Mouse (Mus musculus) embryo, embryonic 11.5 days (tissue): ENCODE results near the gene Ebf4.

Experiments
- DNase-seq: peaks from one replicate; pipeline ENCODE4 v3.0.0-alpha.2; 2012; ENCODE audit warnings: low read depth, low spot score

The Ebf4 gene

DNA sequence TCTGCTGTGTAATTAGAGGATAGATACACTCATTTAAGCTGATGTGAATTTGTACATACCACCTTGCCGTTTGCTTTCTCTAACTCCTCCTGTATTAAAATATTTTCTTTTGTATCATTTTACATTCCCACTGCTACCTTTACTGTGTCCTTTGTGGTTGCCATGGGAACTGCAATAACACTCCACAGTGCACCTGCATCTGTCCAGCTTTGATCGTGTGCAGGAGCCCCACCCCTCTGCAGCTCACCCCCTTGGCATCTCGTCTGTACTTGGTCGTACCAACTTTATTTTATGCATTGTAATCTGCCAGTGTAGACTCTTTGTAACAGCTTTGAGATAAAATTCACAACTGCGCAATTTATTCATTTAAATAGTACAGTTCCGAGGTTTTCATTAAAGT lies 88.9 kb downstream of the Ebf4 start:
- no peak for DNase-seq

DNA sequence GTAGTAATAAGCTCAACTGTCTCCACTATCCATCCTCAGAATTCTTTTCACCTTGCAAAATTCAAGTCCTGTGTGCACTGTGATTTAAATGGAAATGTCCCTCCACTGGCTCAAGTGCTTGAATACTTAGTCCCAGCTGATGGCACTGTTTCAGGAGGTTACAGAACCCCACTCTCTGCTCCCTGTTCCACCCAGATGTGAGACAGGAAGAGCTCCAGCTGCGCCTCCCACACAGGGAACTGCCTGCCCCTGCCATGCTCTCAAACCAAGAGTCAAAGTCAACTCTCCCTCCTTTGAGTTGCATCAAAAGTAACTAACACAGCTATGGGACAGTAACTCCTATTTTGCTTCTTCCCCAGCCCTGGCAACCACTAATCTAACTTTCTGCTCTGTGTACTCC lies 91.2 kb downstream of the Ebf4 start:
- no peak for DNase-seq

DNA sequence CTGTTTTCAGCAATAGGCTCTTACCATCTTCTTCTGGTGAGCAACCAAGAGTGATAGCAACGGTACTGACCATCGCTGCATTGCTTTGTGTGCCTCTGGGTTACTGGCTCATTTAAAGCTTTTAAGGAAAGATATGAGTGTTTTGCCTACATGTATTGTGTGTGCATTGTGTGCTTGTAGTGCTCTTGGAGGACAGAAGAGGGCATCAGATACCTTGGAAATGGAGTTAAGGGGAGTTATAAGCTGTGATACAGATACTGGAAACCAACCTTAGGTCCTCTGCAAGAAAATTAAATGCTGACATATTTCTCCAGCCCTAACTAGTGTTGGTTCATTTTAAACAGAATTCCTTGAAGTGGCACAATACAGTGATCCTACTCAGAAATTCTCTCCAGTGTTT lies 93.8 kb downstream of the Ebf4 start:
- no peak for DNase-seq

DNA sequence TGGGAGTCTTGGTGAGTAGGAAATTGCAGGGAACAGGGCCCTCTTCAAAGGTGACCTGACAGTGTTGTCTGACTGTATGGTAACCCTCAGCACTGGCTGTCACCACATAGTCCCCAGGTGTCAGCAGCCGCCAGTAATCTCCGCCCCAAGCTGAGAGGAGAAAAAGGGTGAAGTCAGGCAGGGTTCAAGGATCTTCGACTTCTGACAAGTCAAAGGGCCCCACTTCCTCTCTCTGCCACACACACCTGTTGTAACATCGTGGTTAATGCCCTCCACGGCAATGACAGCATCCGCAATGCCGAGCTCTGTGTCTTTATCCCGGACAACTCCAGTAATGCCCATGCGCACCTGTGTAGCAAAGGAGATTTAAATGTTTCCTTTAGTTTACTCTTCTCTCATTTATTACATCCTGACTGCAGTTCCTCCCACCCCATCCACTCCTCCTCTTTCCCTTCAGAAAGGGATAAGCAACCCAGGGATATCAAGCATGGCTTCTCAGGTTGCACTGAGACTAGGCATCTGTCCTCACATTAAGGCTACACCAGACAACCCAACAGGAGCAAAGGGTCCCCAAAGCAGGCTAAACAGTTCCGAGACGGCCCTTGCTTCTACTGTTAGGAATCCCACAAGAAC lies 96.1 kb downstream of the Ebf4 start:
- no peak for DNase-seq

DNA sequence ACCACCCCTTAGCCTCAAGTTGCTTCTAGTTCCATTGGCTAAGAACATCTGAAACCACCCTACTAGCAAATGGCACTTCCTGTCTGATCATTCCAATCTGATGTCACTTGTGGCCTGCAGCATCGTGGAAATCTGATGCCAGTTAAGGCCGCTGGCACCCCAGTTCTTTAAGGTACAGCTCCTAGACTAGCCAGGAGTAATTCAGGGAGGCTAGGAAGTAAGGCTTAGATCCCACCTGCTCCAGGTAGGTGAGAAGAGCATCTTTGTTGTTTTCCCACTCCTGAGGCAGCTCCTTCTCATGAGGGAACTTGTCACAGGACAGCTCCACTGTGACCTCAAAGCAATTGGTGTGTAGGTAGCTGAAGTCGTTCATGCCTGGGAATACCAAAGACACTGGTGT lies 97.9 kb downstream of the Ebf4 start:
- no peak for DNase-seq

DNA sequence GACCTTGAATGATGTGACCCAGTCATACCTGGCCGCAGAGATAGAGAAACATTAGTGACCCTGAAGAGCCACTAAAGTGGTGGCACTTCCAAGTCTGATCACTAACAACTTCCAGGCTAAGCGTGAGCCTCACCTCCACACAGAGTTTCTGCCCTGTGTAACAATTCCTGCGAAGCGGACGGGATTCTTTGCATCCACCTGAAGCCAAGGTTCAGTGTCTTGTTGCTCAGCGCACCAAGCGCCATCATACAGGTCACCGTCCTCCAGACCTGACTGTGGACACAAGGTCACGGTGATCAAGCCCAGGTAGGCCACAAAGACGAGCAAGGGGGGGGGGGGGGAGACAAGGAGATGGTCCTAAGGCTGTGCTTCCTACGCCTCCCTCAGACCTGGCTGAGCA lies 100.7 kb downstream of the Ebf4 start:
- no peak for DNase-seq

DNA sequence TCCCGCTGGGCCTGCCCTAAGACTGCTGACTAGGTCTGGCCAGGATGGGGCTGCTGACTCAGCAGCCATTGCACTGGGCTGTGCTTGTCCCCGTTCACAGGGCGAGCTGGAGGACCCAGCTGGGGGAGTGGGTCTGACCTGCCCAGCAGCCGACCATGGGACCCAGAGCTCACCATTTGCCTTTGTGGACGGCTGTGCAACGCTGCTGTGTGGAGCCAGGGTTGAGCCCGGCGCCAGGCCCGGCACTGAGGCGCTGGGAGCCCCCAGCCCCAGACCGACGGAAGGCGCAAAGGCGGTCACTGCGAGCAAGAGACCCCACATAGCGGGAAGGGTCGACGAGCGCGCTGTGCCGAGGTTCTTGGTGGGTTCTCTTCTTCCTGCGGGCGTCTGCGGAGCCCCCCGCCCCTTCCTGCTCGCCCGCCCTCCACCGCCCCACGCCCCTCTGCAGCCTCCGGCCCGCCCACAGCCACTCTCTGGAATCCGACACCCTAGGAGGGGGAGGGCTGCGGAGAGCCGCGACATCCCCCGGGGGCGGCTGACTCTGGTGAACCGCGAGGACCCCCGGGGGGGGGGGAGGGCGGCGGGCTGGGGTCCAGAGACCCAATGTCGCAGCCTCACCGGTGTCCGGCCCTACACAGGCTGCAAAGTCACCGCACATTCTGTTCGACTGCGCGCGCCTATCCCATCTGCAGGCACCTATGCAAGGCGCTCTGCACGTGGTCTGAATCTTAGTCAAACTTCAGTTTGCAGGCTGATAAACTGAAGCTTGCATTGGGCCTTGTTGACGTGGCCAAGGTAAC lies 102.4 kb downstream of the Ebf4 start, which contains the start of gene Cpxm1:
TSS of gene Cpxm1 (minus strand) at position 389 of the 800 bp plus-strand sequence.
- DNase-seq: peak; percentile 42

DNA sequence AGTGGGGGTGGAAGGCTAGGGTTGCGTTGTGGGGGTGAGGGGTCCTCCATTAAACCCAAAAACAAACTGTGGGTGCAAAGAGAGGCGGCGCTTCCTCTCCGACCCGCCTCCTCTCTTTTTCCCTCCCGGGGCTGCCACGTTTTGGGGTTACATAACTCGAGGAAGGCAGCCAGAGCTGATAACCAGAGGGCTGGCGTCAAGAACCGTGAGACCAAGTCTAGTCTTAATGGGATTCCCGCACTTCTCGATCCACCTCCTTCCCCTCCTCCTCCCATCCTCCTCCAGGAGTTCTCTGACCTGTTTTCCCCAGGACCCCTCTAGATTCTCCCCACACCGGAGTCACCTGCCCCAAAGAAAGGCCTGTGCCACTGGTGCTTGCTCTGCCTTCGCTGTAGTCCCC lies 103.1 kb downstream of the Ebf4 start:
- DNase-seq: no peak

DNA sequence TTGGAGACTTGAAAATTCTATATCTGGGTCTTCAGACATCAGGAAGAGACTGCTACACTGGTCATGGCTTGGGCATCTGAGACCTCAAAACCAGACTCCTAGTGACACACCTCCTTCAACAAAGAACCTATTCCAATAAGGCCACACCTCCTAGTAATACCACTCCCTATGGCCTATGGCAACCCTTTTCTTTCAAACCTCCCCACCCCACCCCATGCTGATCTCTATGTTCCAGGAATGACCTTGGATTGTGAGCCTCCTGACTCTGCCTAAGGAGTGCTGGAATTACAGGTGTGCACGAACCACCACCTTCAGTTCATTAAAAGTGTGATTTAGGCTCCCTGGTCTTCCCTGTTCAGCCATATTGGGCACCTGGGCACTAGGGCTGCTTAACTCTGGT lies 105.1 kb downstream of the Ebf4 start:
- no peak for DNase-seq

DNA sequence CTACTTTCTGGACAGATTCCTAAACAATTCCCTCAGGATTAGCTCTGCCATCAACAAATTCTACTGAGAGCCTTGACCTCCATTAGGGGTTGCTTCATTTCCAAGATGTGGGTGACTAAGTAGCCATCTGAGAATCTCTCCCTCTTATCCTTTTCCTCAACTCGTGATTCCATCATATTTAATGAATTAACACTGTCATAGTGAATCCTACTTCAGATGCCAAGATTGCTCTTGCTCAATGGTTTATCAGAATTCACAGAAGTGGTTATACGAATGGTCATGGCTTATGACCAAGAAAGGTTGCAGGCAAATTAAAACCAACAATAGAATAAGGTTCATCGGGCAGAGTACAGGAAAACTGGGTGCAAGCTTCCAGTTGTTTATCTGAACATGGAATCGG lies 106.9 kb downstream of the Ebf4 start:
- DNase-seq: no peak

DNA sequence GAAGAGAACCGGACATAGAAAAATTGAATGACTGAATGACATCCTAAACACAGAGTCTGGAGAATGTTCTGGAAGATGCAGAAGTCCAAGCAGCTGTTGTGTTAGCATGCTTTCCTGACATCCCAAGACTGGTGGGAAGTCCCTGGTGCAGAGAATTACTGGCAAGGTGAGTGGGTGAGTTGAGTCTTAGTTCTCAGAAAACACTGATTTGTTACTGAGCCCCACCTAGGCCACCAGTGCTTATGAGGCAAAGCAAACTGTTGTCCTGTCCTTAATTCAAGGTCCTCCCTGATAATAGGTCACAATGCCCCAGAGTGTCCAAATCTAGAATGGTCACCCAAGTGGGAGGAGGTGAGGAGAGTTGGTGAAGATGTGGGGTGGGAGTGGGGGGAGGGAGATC lies 110.0 kb downstream of the Ebf4 start, which contains the start of the genes Gm28372 and 1700020A23Rik:
TSS of gene Gm28372 (plus strand) at position 301 of the 400 bp plus-strand sequence.
TSS of gene 1700020A23Rik (plus strand) at position 321 of the 400 bp plus-strand sequence.
- DNase-seq: no peak

DNA sequence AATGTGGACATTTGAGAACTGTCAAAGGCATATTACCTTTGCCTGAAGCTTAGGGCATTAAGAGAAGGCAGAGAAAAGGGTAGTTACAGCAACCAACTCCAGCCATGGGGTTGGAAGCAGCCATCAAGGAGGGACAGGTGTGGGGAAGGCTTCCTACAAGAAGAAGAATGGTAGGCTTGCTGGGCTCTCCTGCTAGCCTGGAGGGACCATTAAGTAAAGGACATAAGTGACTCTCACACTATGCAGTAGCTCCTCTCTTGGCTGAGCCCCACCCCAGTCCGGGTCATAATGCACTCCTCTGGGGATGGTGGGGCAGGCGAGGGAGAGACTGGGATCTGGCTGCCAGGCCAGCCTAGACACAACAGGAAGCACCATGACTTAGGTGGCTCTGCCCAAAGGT lies 111.2 kb downstream of the Ebf4 start, which contains the start of gene Tmem239:
TSS of gene Tmem239 (plus strand) at position 301 of the 400 bp plus-strand sequence.
- no peak for DNase-seq

DNA sequence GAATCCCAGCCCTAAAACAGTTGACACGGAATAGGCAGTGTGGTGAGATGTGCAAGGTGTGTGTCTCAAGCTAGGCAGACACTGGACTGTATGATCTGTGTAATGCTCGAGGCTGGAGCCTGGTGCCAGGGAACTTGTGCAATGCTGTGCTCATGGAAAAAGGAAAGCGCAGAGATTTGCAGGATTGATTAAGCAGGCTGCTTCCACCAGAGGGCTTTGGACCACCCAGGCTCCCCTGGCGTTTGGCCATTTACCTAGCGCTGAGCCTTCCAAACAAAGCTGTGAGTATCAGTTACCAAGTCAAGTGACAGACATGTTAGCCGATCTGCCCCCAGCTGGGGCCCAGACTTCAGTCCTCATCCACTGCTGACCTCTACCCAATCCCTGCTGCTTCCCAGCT lies 113.2 kb downstream of the Ebf4 start:
- no peak for DNase-seq

DNA sequence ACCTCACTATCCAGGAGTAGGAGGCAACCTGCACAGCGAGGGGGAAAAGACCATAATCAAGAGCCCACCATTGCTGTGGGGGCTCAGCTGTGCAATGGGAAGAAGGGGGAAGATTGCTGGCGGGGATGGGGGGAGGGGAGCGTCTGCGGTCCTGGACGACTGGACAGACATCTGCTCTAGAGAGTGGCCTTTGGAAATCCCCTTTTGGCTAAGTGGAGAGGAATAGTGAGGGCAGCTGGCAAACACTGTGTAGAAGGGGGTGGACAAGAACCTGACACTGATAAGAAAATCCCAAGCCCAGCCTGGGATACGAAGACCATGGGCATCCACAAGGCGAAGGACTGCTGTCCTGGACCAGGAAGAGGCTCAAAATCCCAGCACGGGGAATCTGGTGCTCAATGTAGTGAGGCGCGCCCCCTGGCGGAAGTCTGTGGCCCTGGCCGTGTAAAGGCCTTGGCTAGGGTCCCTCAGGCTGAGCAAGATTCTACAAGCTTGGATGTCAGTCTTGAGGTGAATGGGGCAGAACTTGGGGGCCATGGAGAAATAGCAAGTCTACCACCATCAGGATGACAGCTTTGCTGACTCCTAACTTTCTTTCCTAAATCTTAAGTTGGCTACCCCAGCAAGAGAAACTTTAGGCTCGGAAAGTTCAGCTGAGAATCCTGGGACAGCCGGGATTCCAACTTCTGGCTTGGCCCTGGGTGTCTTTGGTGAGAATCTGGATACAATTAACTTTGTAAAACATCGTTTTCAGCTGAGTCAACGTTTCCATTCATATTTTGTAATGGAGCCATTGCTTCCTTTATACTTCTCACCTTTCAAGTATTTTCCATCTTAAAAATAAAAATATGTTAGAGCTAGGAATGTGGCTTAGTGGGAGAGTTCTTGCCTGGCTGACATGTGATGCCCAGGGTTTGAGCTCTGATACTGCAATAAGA lies 116.9 kb downstream of the Ebf4 start:
- peak; percentile 66 for DNase-seq

DNA sequence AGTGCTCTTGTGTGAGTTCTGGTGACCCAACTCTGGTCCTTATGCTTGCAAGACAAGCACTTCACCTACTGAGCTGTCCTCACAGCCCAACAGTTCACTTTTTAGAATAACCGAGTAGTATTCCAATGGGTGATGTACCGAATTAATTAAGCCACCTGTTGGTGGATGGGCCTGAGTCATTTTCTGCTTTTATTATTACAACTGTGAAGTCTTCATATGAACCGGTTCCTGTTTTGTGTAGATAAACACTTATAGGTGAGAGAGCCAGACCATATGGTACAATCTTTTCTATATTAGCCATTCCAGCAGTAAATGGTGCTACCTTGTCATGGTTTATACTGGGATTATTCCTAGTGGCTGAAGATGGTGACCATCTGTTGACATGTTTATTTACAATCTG lies 117.8 kb downstream of the Ebf4 start:
- DNase-seq: no peak

DNA sequence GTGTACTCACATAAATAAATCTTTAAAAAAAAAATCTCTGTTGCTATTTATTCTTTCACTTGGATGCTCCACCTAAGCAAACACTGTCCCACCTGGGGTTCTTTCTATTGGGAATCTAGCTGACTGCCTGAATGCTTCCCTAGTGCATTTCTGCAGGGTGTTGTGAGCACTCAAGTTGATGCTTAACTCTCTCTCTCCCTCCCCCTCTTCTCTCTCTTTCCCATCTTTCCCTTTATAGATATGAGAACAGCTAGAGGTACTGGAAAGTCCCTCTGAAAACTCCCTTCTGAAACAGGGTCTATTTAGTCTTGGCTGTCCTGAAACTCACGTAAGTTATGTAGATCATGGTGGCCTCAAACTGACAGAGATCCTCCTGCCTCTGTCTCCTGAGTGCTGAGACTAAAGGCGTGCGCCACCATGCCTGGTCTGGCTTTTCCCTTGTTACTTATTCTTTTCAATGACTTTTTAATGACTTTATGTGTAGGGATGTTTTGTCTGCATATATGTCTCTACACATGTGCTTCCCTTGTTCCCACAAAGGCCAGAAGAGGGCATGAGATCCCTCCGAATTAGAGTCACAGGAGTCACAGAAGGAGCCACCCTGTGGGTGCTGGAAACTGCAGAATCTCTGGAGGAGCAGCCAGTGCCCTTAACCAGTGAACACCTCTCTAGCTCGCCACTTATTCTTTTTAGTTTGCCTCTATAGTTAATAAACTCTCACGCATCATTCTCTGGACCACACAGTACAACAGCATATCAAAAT lies 119.3 kb downstream of the Ebf4 start:
- no peak for DNase-seq
